Mouse (Mus musculus) CH12.LX (cell line): ENCODE results near the gene Pigt. TPM values are rescaled to one million over a fixed set of nuclear protein-coding genes. Genes with fewer than 3 reads are reported as not detected.
A peak's percentile ranks its signal among the peaks of the same experiment; 100 is the strongest.

Experiments used
- DNase-seq: peaks from one replicate; pipeline ENCODE4 v3.0.0-alpha.2; 2013; ENCODE audit errors: extremely low read depth
- H3K27ac ChIP-seq: 2 replicates; pipeline ENCODE4 v1.5.1; 2012; ENCODE audit warnings: low read depth, mild to moderate bottlenecking, control low read depth, moderate library complexity; ENCODE audit not compliant: insufficient read depth
- H3K27me3 ChIP-seq: replicated peaks from 2 replicates; pipeline ENCODE3; 2012; ENCODE audit warnings: inconsistent platforms
- H3K36me3 ChIP-seq, 2 experiments: replicated peaks in 1 of 2; 2 replicates each; pipeline versions ENCODE3 to v1.6.1; 2012; ENCODE audit warnings: inconsistent platforms in 1 of 2, low read length in 1 of 2, mild to moderate bottlenecking in 1 of 2, mixed read lengths in 1 of 2, moderate library complexity in 1 of 2; ENCODE audit not compliant: control insufficient read depth in 1 of 2, insufficient read depth in 1 of 2
- H3K4me1 ChIP-seq, 2 experiments: 2 replicates each; pipeline ENCODE4 v1.6.1; 2012; ENCODE audit warnings: inconsistent platforms in 1 of 2, moderate library complexity in 1 of 2; ENCODE audit not compliant: insufficient read depth in 2 of 2, control insufficient read depth in 1 of 2
- H3K4me2 ChIP-seq: 2 replicates; pipeline ENCODE4 v1.6.1; 2012; ENCODE audit warnings: low read depth, mild to moderate bottlenecking, control low read depth; ENCODE audit not compliant: poor library complexity, insufficient read depth, severe bottlenecking
- H3K4me3 ChIP-seq, 3 experiments: fragments of 150-350 bp in 1 of 3; sonication (generic) in 1 of 3; replicated peaks in 1 of 3; 2 replicates each; pipeline versions ENCODE3 to v1.5.1; 2011 to 2012; ENCODE audit warnings: low read depth in 2 of 3, low read length in 2 of 3, mild to moderate bottlenecking in 2 of 3, moderate library complexity in 2 of 3, control low read depth in 1 of 3, improper control_type of control experiment in 1 of 3, inconsistent platforms in 1 of 3, mixed read lengths in 1 of 3; ENCODE audit not compliant: poor library complexity in 1 of 3
- H3K79me2 ChIP-seq: replicated peaks from 2 replicates; pipeline ENCODE4 v1.6.1; 2012; ENCODE audit warnings: mild to moderate bottlenecking, moderate library complexity; ENCODE audit not compliant: control insufficient read depth, poor library complexity, insufficient read depth, severe bottlenecking; ENCODE audit errors: extremely low read depth
- H3K9ac ChIP-seq: 2 replicates; pipeline ENCODE4 v1.6.1; 2012; ENCODE audit warnings: low read depth, mild to moderate bottlenecking, control low read depth, moderate library complexity; ENCODE audit not compliant: insufficient read depth
- H3K9me3 ChIP-seq: replicated peaks from 2 replicates; pipeline ENCODE3; 2012; ENCODE audit warnings: low read length, inconsistent platforms, mixed read lengths
- CHD1 ChIP-seq: IDR thresholded peaks from 2 replicates; pipeline ENCODE4 v1.6.1; 2012; ENCODE audit warnings: low read depth, low read length, improper control_type of control experiment, inconsistent platforms
- CHD2 ChIP-seq: IDR thresholded peaks from 2 replicates; pipeline ENCODE4 v1.6.1; 2011; ENCODE audit warnings: low read length, improper control_type of control experiment
- CTCF ChIP-seq, 2 experiments: IDR thresholded peaks in 1 of 2; conservative IDR thresholded peaks in 1 of 2; 2 replicates each; pipeline ENCODE4 v1.5.1; 2011 to 2012; ENCODE audit warnings: low read depth in 2 of 2, low read length in 2 of 2, improper control_type of control experiment in 1 of 2, inconsistent platforms in 1 of 2, mild to moderate bottlenecking in 1 of 2, moderate library complexity in 1 of 2
- ETS1 ChIP-seq: conservative IDR thresholded peaks from 2 replicates; pipeline ENCODE4 v1.6.1; 2012; ENCODE audit warnings: low read depth, mild to moderate bottlenecking, inconsistent platforms, low read length, improper control_type of control experiment, moderate library complexity
- MAFK ChIP-seq: IDR thresholded peaks from 2 replicates; pipeline ENCODE4 v1.6.1; 2011; ENCODE audit warnings: low read length, improper control_type of control experiment; ENCODE audit not compliant: insufficient replicate concordance
- PAX5 ChIP-seq: IDR thresholded peaks from 2 replicates; pipeline ENCODE4 v1.6.1; 2012; ENCODE audit warnings: low read length, inconsistent platforms, mixed read lengths
- POLR2AphosphoS2 ChIP-seq: IDR thresholded peaks from 2 replicates; pipeline ENCODE4 v1.6.1; 2011; ENCODE audit warnings: low read depth, low read length, improper control_type of control experiment
- RAD21 ChIP-seq: IDR thresholded peaks from 2 replicates; pipeline ENCODE4 v1.6.1; 2011; ENCODE audit warnings: low read depth, mild to moderate bottlenecking, low read length, improper control_type of control experiment, moderate library complexity
- RCOR1 ChIP-seq: conservative IDR thresholded peaks from 2 replicates; pipeline ENCODE4 v1.6.1; 2012; ENCODE audit warnings: low read depth, mild to moderate bottlenecking, inconsistent platforms, low read length, improper control_type of control experiment
- SMC3 ChIP-seq: IDR thresholded peaks from 2 replicates; pipeline ENCODE4 v1.6.1; 2011; ENCODE audit warnings: low read depth, low read length, improper control_type of control experiment
- TCF12 ChIP-seq: IDR thresholded peaks from 2 replicates; pipeline ENCODE4 v1.6.1; 2014; ENCODE audit warnings: low read depth, mild to moderate bottlenecking, inconsistent platforms, low read length, improper control_type of control experiment
- ZC3H11A ChIP-seq: IDR thresholded peaks from 2 replicates; pipeline ENCODE4 v1.6.1; 2012; ENCODE audit warnings: low read depth, mild to moderate bottlenecking, inconsistent platforms, low read length, improper control_type of control experiment
- dilution Hi-C: fragments of 300-500 bp; cut with MboI; formaldehyde crosslinking; loops from 2 replicates; pipeline ENCODE4 v1.14.3; 2020; ENCODE audit warnings: low sequenced_read_pairs; ENCODE audit not compliant: extremely low pct_unique_long_range_greater_than_20kb, extremely low pct_ligation_motif_present
- in situ Hi-C: fragments of 300-500 bp; cut with MboI; formaldehyde crosslinking; loops from 3 replicates; pipeline ENCODE4 v1.14.3; 2019; ENCODE audit warnings: low sequenced_read_pairs, low pct_ligation_motif_present, low pct_unique_long_range_greater_than_20kb, mixed read lengths
- polyA plus RNA-seq: library from polyadenylated mRNA; unstranded; fragments of >175 nt; gene quantifications from 2 replicates; pipeline ENCODE4 v1.2.1, GENCODE M21; 2012; ENCODE audit warnings: low read depth; ENCODE audit not compliant: insufficient read length
- total RNA-seq, 2 experiments: library from RNA; depleted of rRNA; stranded (reverse); fragments of 300-350 nt in 1 of 2; fragments of >200 nt in 1 of 2; gene quantifications; 2 replicates each; pipeline ENCODE4 v1.2.3; 2012 to 2014

Pigt gene
- total and polyA plus RNA-seq, 3 experiments: 14.0 to 91.8 (median 39.2) TPM

DNA sequence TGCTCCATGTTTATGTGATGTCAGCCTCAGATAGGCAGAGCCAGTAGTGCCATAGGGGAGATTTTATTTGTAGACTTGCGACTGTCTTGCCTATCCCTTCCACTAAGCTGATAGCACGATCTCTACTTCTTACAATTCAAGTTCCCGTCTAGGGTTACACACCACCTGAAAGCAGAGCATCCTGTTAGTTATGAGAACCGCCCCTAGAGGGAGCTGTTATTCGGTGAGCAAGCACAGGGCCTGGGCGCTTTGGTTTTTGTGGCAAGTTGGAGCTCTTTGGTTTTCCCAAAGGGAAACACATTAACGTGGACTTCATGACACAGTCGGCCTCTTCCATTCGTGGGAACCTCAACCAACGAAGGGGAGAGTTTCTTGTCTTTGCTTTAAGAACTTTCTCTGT lies 27.1 kb upstream of the Pigt start:
- Histone ChIP-seq H3K27me3 (no peaks in the 10 kb centered on the region), H3K4me2 (no peak overlapping the region), H3K27ac (no peak overlapping the region), H3K36me3 (peaks cover 25 to 74% of the 10 kb centered on the region in 2 experiments), H3K9ac (no peak overlapping the region), H3K79me2 (no peaks in the 10 kb centered on the region), H3K4me3 (no peak overlapping the region), H3K4me1 (peaks cover 0 to 10% of the 10 kb centered on the region in 2 experiments; a peak in 3 of 4 replicates)
- dilution Hi-C loops: no loop called here
- peak; percentile 39 to 86; a peak in 3 of 4 replicates for TF ChIP-seq CTCF (conservative IDR thresholded peaks at IDR 0.05 in 1 of 2, IDR thresholded peaks at IDR 0.05 in 1 of 2; ENCODE audit: low read depth in 2 of 2, low read length in 2 of 2)
- TF ChIP-seq SMC3: peak; percentile 71
- no peak for TF ChIP-seq ETS1
- peak; percentile 58 for TF ChIP-seq RAD21
- TF ChIP-seq, all 38 proteins: peak for 3
- DNase-seq: peak; percentile 75
- in situ Hi-C loops: no loop called here
- H3K9me3 ChIP-seq: no peaks in the 10 kb centered on the region

DNA sequence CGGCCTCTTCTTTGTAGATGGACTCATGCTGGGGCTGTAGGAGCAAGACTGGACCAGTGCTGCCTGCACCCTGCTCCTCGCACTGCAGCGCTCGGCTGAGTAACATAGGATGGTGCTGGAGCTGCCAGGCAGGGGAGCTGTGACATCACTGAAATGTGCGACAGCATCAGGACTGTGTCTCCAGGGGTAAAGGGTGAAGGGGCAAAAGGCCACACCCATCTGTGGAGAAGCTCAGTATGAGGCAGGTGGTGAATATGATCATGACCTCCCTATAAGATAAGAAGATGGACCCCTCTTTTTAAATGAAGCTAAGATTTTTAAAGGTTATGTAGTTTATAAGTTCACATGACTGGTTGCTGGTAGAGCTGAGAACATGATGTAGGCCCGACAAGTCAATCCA lies 23.7 kb upstream of the Pigt start, which contains the start of gene Trp53tg5:
TSS of gene Trp53tg5 (minus strand) at position 101 of the 400 bp plus-strand sequence.
- in situ Hi-C loops: no loop called here
- peaks cover 18 to 60% of the 10 kb centered on the region in 2 experiments for H3K36me3 ChIP-seq
- dilution Hi-C loops: no loop called here
- H3K9me3 ChIP-seq: no peaks in the 10 kb centered on the region
- no peak for TF ChIP-seq TCF12
- TF ChIP-seq PAX5: no peak
- no peak within 1 kb of the TSS for H3K4me3 ChIP-seq
- peaks cover 0 to 10% of the 10 kb centered on the region in 2 experiments; a peak in 3 of 4 replicates for H3K4me1 ChIP-seq
- H3K9ac ChIP-seq: no peak within 1 kb of the TSS
- no peak within 1 kb of the TSS for H3K27ac ChIP-seq
- no peaks in the 10 kb centered on the region for H3K27me3 ChIP-seq
- no peak within 1 kb of the TSS for H3K4me2 ChIP-seq
- no peak for DNase-seq
- H3K79me2 ChIP-seq: no peaks in the 10 kb centered on the region

DNA sequence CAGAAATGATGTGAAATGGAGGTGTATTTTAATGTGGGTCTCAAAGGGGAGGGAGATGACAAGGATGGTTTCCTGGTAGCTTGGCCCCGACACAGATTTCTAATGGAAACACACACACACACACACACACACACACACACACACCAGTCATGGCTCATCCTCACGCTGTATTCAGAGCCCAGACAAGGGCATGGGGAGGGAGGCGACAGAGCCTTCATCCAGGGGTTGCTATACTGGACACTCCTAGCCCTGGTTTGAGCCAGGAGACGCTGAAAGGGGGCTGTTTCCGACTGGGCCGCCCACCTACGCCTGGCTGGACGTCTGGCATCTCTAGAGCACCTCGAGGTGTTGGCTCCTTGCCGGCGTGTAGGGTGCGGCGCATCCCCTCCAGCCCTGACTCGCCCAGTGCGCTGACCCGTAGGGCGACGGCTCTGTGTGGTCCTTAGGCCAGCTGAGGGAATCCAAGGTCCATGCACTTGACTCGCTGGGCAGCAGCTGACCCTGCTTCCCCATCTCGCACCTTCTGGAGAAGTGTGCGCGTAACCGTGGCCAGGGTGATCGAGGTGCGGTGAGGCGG lies 11.6 kb upstream of the Pigt start, which contains the start of gene Dbndd2:
TSS of gene Dbndd2 (plus strand) at position 426 of the 577 bp plus-strand sequence.
- dilution Hi-C loops: no loop called here

More for the DNA sequence above, 11.6 kb upstream of the Pigt start, which contains the start of gene Dbndd2:
- no peak for TF ChIP-seq ETS1
- no peak for TF ChIP-seq RCOR1
- no peak for TF ChIP-seq ZC3H11A
- TF ChIP-seq MAFK: no peak
- TF ChIP-seq CTCF (conservative IDR thresholded peaks at IDR 0.05 in 1 of 2, IDR thresholded peaks at IDR 0.05 in 1 of 2; ENCODE audit: low read depth in 2 of 2, low read length in 2 of 2): no peak
- no peak for TF ChIP-seq RAD21
- no peak for TF ChIP-seq POLR2AphosphoS2
- TF ChIP-seq CHD1: no peak
- TF ChIP-seq CHD2: no peak
- Histone ChIP-seq H3K27me3 (peaks cover 7% of the 10 kb centered on the region), H3K36me3 (peaks cover 4 to 12% of the 10 kb centered on the region in 2 experiments), H3K9ac (peak within 1 kb of the TSS; percentile 23), H3K27ac (no peak within 1 kb of the TSS), H3K4me3 (peak within 1 kb of the TSS; percentile 20 to 76 (median 44)), H3K9me3 (peaks cover 3% of the 10 kb centered on the region), H3K79me2 (no peaks in the 10 kb centered on the region), H3K4me1 (peaks cover 0 to 10% of the 10 kb centered on the region in 2 experiments; a peak in 3 of 4 replicates), H3K4me2 (peak within 1 kb of the TSS; percentile 52)
- in situ Hi-C loops: no loop called here
- DNase-seq: no peak
